Mouse (Mus musculus) embryonic facial prominence, embryonic 11.5 days (tissue): ENCODE results near the gene Rcbtb1. TPM values are rescaled to one million over a fixed set of nuclear protein-coding genes. Genes with fewer than 3 reads are reported as not detected.

ENCODE experiments used
- ATAC-seq: fragments of 200-750 bp; cut with Nextera tagmentation; replicated peaks from 2 replicates; pipeline ENCODE4 v1.8.0; 2017; ENCODE audit warnings: low read depth; ENCODE audit not compliant: insufficient number of reproducible peaks, low FRiP score, low TSS enrichment
- DNase-seq: peaks from one replicate; pipeline ENCODE4 v3.0.0-alpha.2; 2015; ENCODE audit warnings: low spot score
- H3K27ac ChIP-seq: fragments of 300-500 bp; sonication (generic); replicated peaks from 2 replicates; pipeline ENCODE4 v1.5.1; 2014; ENCODE audit warnings: mild to moderate bottlenecking, low read depth, low read length, control low read depth
- H3K27me3 ChIP-seq: fragments of 300-500 bp; sonication (generic); 2 replicates; pipeline ENCODE4 v1.6.1; 2014; ENCODE audit warnings: mild to moderate bottlenecking, low read length, moderate library complexity, mixed read lengths; ENCODE audit not compliant: control insufficient read depth, insufficient read depth
- H3K36me3 ChIP-seq: fragments of 300-500 bp; sonication (generic); replicated peaks from 2 replicates; pipeline ENCODE4 v1.6.1; 2014; ENCODE audit warnings: low read depth, mild to moderate bottlenecking, low read length, moderate library complexity, mixed read lengths; ENCODE audit not compliant: control insufficient read depth, insufficient read depth
- H3K4me1 ChIP-seq: fragments of 300-500 bp; sonication (generic); 2 replicates; pipeline ENCODE4 v1.6.1; 2014; ENCODE audit warnings: low read length, mixed read lengths; ENCODE audit not compliant: control insufficient read depth, insufficient read depth
- H3K4me2 ChIP-seq: fragments of 300-500 bp; sonication (generic); 2 replicates; pipeline ENCODE4 v1.6.1; 2014; ENCODE audit warnings: low read depth, mild to moderate bottlenecking, control low read depth, low read length, moderate library complexity
- H3K4me3 ChIP-seq: fragments of 300-500 bp; sonication (generic); 2 replicates; pipeline ENCODE4 v1.5.1; 2014; ENCODE audit warnings: low read depth, low read length, control low read depth
- H3K9ac ChIP-seq: fragments of 300-500 bp; sonication (generic); replicated peaks from 2 replicates; pipeline ENCODE4 v1.6.1; 2014; ENCODE audit warnings: mild to moderate bottlenecking, control low read depth, low read length
- H3K9me3 ChIP-seq: fragments of 300-500 bp; sonication (generic); replicated peaks from 2 replicates; pipeline ENCODE4 v1.6.1; 2016; ENCODE audit warnings: mild to moderate bottlenecking, low read length, inconsistent platforms, mixed read lengths; ENCODE audit not compliant: control insufficient read depth
- WGBS: fragments of 180-500 bp; shearing (Covaris S2); extraction: QIAGEN DNeasy Blood & Tissue Kit; methylation state at CpG from one replicate; pipeline ENCODE4 v1.1.7; 2014; 5-methylcytosine and 5-hydroxymethylcytosine counted together
- polyA plus RNA-seq: library from polyadenylated mRNA; unstranded; fragments of >200 nt; fragmentation: Nextera tagmentation; extraction: Ambion mirVana; gene quantifications from 2 replicates; pipeline ENCODE4 v1.2.1, GENCODE M21; 2014

Gene Rcbtb1
- polyA plus RNA-seq, 1 experiment from 2014 or later = 105 TPM

- H3K27ac ChIP-seq = peak overlapping the region; percentile 97
- H3K9me3 ChIP-seq = no peaks in the 10 kb centered on the region
- H3K4me2 ChIP-seq = peak overlapping the region; percentile 83
- no peaks in the 10 kb centered on the region for H3K36me3 ChIP-seq
- H3K9ac ChIP-seq = peak overlapping the region; percentile 98
- H3K4me3 ChIP-seq = peak overlapping the region; percentile 86
- H3K27me3 ChIP-seq = no peaks in the 10 kb centered on the region
- under 1% methylated on average over 21 of the region's 21 CpGs for WGBS
- peaks cover 4% of the 10 kb centered on the region; the same call in 1 of the 2 replicates for H3K4me1 ChIP-seq
- ATAC-seq (no peak), DNase-seq (no peak)
Measured at GRCm38 (mm10) chr14:59201604-59202215, 701 bp downstream of the Rcbtb1 start.

- H3K27ac ChIP-seq = peak overlapping the region; percentile 47; the same call in 1 of the 2 replicates
- H3K4me2 ChIP-seq = no peak overlapping the region
- H3K27me3 ChIP-seq = no peaks in the 10 kb centered on the region
- ATAC-seq (no peak), DNase-seq (peak; percentile 26)
- peaks cover 4% of the 10 kb centered on the region; the same call in 1 of the 2 replicates for H3K4me1 ChIP-seq
- WGBS = 29% methylated on average over 7 of the region's 7 CpGs
- no peaks in the 10 kb centered on the region for H3K9me3 ChIP-seq
- H3K4me3 ChIP-seq = no peak overlapping the region
- peak overlapping the region; percentile 4; the same call in 1 of the 2 replicates for H3K9ac ChIP-seq
- H3K36me3 ChIP-seq = no peaks in the 10 kb centered on the region
Measured at GRCm38 (mm10) chr14:59205461-59205860, 4.5 kb downstream of the Rcbtb1 start.

- H3K4me3 ChIP-seq = no peak overlapping the region
Measured at GRCm38 (mm10) chr14:59205976-59206583, 5.1 kb downstream of the Rcbtb1 start.

DNA sequence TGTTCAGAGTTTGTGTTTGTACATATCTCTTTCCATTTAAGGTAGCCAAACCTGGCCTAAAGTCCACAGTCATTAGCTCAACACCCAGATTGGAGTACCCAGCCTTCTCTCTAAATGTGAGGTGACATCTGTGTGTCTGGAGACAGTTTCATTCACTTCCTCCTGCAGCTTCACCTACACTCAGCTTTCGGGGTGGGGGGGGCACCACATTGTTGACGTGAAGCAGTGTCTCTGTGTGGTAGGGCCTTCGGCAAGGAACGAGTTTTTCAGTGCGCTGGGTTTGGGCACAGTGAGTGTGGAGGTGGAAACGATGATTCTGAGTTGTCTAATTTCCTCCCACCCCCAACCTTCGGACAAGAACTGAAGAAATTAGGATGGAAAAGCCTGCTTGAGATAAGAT is 8.0 kb downstream of the Rcbtb1 start:
- Histone ChIP-seq H3K4me2 (no peak overlapping the region), H3K36me3 (no peaks in the 10 kb centered on the region), H3K4me3 (no peak overlapping the region), H3K27me3 (no peaks in the 10 kb centered on the region), H3K27ac (no peak overlapping the region), H3K9me3 (no peaks in the 10 kb centered on the region), H3K9ac (no peak overlapping the region), H3K4me1 (0 out of 2 replicates have a peak, but pooled peaks cover 4% of the 10 kb centered on the region)
- ATAC-seq = no peak
- WGBS = 89% methylated on average over 7 of the region's 7 CpGs
- no peak for DNase-seq

More at GRCm38 (mm10) chr14:59205976-59206583, 5.1 kb downstream of the Rcbtb1 start:
- Histone ChIP-seq H3K36me3 (no peaks in the 10 kb centered on the region), H3K9ac (no peak overlapping the region), H3K27ac (no peak overlapping the region), H3K4me2 (no peak overlapping the region), H3K4me1 (0 out of 2 replicates have a peak, but pooled peaks cover 4% of the 10 kb centered on the region), H3K27me3 (no peaks in the 10 kb centered on the region), H3K9me3 (no peaks in the 10 kb centered on the region)
- DNase-seq (no peak), ATAC-seq (no peak)
- 46% methylated on average over 10 of the region's 10 CpGs for WGBS

- no peak for ATAC-seq
- Histone ChIP-seq H3K36me3 (no peaks in the 10 kb centered on the region), H3K4me1 (0 out of 2 replicates have a peak, but pooled peaks cover 4% of the 10 kb centered on the region), H3K27ac (no peak overlapping the region), H3K4me3 (no peak overlapping the region), H3K27me3 (no peaks in the 10 kb centered on the region), H3K4me2 (no peak overlapping the region), H3K9ac (no peak overlapping the region), H3K9me3 (no peaks in the 10 kb centered on the region)
- DNase-seq = no peak
- 95% methylated on average over 2 of the region's 2 CpGs for WGBS
Measured at GRCm38 (mm10) chr14:59209816-59210215, 8.8 kb downstream of the Rcbtb1 start.

- ATAC-seq (no peak), DNase-seq (no peak)
- Histone ChIP-seq H3K9ac (no peak overlapping the region), H3K9me3 (no peaks in the 10 kb centered on the region), H3K4me2 (no peak overlapping the region), H3K27ac (no peak overlapping the region), H3K27me3 (no peaks in the 10 kb centered on the region), H3K36me3 (peaks cover 7% of the 10 kb centered on the region), H3K4me3 (no peak overlapping the region), H3K4me1 (no peaks in the 10 kb centered on the region)
- WGBS = 87% methylated on average over 3 of the region's 3 CpGs
Measured at GRCm38 (mm10) chr14:59219241-59219640, 18.2 kb downstream of the Rcbtb1 start.

DNA sequence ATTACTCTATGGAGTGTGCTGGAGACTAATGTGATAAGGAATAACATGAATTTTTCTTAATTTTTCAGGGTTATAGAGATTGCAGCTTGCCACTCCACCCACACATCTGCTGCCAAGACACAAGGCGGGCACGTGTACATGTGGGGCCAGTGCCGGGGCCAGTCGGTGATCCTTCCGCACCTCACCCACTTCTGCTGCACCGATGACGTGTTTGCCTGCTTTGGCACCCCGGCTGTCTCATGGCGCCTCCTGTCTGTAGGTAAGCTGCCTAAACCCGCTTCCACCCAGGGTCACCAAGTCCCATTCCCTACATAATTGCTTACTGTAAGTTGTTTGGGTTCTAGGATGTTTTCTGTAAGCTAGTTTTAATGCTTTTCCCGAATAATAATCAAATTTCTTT is 25.2 kb downstream of the Rcbtb1 start:
- H3K4me2 ChIP-seq = no peak overlapping the region
- WGBS = 95% methylated on average over 11 of the region's 11 CpGs
- DNase-seq (no peak), ATAC-seq (no peak)
- H3K9ac ChIP-seq = no peak overlapping the region
- H3K4me1 ChIP-seq = no peaks in the 10 kb centered on the region
- no peak overlapping the region for H3K4me3 ChIP-seq
- H3K36me3 ChIP-seq = peaks cover 8% of the 10 kb centered on the region
- H3K9me3 ChIP-seq = no peaks in the 10 kb centered on the region
- no peaks in the 10 kb centered on the region for H3K27me3 ChIP-seq
- H3K27ac ChIP-seq = no peak overlapping the region

DNA sequence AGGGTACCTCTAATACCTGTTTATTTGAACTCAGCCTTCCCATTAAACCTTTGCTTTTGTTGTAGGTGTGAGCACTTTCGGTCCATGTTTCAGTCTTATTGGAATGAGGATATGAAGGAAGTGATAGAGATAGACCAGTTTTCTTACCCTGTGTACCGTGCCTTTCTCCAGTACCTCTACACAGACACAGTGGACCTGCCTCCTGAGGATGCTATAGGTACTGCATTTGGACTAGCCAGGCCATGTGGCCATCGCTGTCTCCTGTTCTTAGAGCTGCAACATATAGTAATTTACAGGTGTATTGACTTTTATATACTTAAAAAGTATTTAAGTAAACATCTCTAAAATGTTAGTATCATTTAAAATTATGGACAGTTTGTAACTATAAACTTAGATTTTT is 28.8 kb downstream of the Rcbtb1 start:
- 93% methylated on average over 3 of the region's 3 CpGs for WGBS
- no peaks in the 10 kb centered on the region for H3K9me3 ChIP-seq
- ATAC-seq (no peak), DNase-seq (no peak)
- no peaks in the 10 kb centered on the region for H3K27me3 ChIP-seq
- H3K36me3 ChIP-seq = peaks cover 7% of the 10 kb centered on the region
- H3K27ac ChIP-seq = no peak overlapping the region
- H3K4me3 ChIP-seq = no peak overlapping the region
- H3K4me2 ChIP-seq = no peak overlapping the region
- H3K9ac ChIP-seq = no peak overlapping the region
- H3K4me1 ChIP-seq = no peaks in the 10 kb centered on the region
